Mouse (Mus musculus): ENCODE data around the gene Nphs1. TPM values are rescaled to one million over a fixed set of nuclear protein-coding genes. Genes with fewer than 3 reads are reported as not detected.

Nphs1 gene
- total and polyA plus RNA-seq, 3 experiments: 1.0 to 2.4 TPM; not detected in 1

DNA sequence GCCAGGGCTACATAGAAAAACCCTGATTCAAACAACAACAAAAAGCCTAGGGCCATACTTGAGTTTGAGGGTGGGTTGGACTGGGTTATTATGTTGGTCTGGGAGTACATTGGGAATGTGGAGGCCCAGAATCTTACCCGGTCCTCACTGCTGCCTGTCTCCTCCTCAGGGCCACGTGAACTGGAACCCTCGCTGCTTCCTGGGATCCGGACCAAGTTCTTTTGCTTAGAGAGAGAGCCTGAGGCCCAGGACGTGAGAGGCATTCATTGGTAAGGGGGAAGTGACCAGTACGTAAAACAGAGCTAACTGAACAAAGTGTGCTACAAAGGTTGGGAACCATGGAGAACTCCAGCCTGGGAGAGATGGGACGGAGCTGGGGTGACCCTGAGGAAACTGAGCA is 7.9 kb upstream of the Nphs1 start:
- Histone ChIP-seq H3K27ac (ENCODE audit: insufficient read depth, low read depth) (no peak overlapping the region), H3K4me1 (ENCODE audit: control insufficient read depth in 1 of 2, insufficient read depth in 2 of 2) (peaks cover 13 to 14% of the 10 kb centered on the region in 2 experiments), H3K9me3 (replicated peaks; ENCODE audit: low read length) (peaks cover 28% of the 10 kb centered on the region), H3K4me2 (ENCODE audit: insufficient read depth, low read depth, poor library complexity, severe bottlenecking) (no peak overlapping the region), H3K36me3 (replicated peaks in 1 of 2; ENCODE audit: control insufficient read depth in 1 of 2, insufficient read depth in 1 of 2, low read length in 1 of 2) (no peaks in the 10 kb centered on the region), H3K4me3 (replicated peaks in 1 of 3; ENCODE audit: low read depth in 2 of 3, low read length in 2 of 3, poor library complexity in 1 of 3) (no peak overlapping the region), H3K79me2 (replicated peaks; ENCODE audit: control insufficient read depth, extremely low read depth, insufficient read depth, poor library complexity, severe bottlenecking) (no peaks in the 10 kb centered on the region), H3K27me3 (replicated peaks) (peaks cover 69% of the 10 kb centered on the region), H3K9ac (ENCODE audit: insufficient read depth, low read depth) (no peak overlapping the region)
- TF ChIP-seq MEF2A (IDR thresholded peaks at IDR 0.05; ENCODE audit: borderline replicate concordance, low read depth, low read length) (no peak), ELF1 (IDR thresholded peaks at IDR 0.05; ENCODE audit: low read depth, low read length) (no peak), IRF4 (IDR thresholded peaks at IDR 0.05; ENCODE audit: low read depth, low read length) (no peak), JUND (conservative IDR thresholded peaks at IDR 0.05; ENCODE audit: low read depth, low read length) (no peak), SIN3A (IDR thresholded peaks at IDR 0.05; ENCODE audit: low read length) (no peak), ZC3H11A (IDR thresholded peaks at IDR 0.05; ENCODE audit: low read depth, low read length) (no peak), USF1 (IDR thresholded peaks at IDR 0.05; ENCODE audit: low read depth, low read length) (no peak), RAD21 (IDR thresholded peaks at IDR 0.05; ENCODE audit: low read depth, low read length) (no peak), NRF1 (IDR thresholded peaks at IDR 0.05; ENCODE audit: low read depth, low read length) (no peak), MXI1 (IDR thresholded peaks at IDR 0.05; ENCODE audit: low read depth, low read length) (no peak), POLR2AphosphoS2 (IDR thresholded peaks at IDR 0.05; ENCODE audit: low read depth, low read length) (no peak), ZKSCAN1 (IDR thresholded peaks at IDR 0.05; ENCODE audit: borderline replicate concordance, low read depth, low read length) (no peak), POLR2A (IDR thresholded peaks at IDR 0.05; ENCODE audit: low read depth, low read length) (no peak), MAZ (IDR thresholded peaks at IDR 0.05; ENCODE audit: low read depth, low read length) (no peak), E2F4 (IDR thresholded peaks at IDR 0.05; ENCODE audit: insufficient replicate concordance, low read depth, low read length) (no peak), UBTF (IDR thresholded peaks at IDR 0.05; ENCODE audit: low read depth, low read length) (no peak), SMC3 (IDR thresholded peaks at IDR 0.05; ENCODE audit: low read depth, low read length) (no peak), MYC (IDR thresholded peaks at IDR 0.05; ENCODE audit: low read depth, low read length) (no peak)
- in situ Hi-C loops (cut with MboI; ENCODE audit: low pct_ligation_motif_present, low pct_unique_long_range_greater_than_20kb, low sequenced_read_pairs): no loop called here
- dilution Hi-C loops (cut with MboI; ENCODE audit: extremely low pct_ligation_motif_present, extremely low pct_unique_long_range_greater_than_20kb, low sequenced_read_pairs): no loop called here
- DNase-seq (ENCODE audit: extremely low read depth): no peak

DNA sequence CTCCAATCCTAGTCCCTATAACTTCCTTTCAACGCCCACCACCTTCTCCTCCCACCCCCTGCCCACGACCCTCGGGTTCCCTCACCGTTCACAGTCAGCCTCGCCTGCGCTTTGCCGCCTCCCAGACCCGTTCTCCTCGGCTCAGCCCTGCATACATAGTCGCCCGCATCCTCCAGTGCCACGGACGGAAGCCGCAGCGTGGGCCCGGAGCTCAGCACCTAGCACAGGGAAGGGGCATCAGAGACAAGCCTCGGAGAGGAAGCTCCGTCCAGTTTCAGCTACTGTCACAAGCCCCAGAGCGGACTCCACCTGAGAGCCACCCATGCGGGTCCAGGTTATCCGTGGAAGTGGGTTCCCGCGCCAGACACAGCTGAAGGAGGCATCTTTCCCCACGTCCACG is 4.8 kb upstream of the Nphs1 start:
- in situ Hi-C loops (cut with MboI; ENCODE audit: low pct_ligation_motif_present, low pct_unique_long_range_greater_than_20kb, low sequenced_read_pairs) (no loop called here), dilution Hi-C loops (cut with MboI; ENCODE audit: extremely low pct_ligation_motif_present, extremely low pct_unique_long_range_greater_than_20kb, low sequenced_read_pairs) (no loop called here)
- no peak for DNase-seq (ENCODE audit: extremely low read depth)
- H3K79me2 ChIP-seq (replicated peaks; ENCODE audit: control insufficient read depth, extremely low read depth, insufficient read depth, poor library complexity, severe bottlenecking): no peaks in the 10 kb centered on the region
- peaks cover 16 to 31% of the 10 kb centered on the region in 2 experiments for H3K4me1 ChIP-seq (ENCODE audit: control insufficient read depth in 1 of 2, insufficient read depth in 2 of 2)
- TF ChIP-seq RCOR1 (conservative IDR thresholded peaks at IDR 0.05; ENCODE audit: low read depth, low read length) (no peak), RAD21 (IDR thresholded peaks at IDR 0.05; ENCODE audit: low read depth, low read length) (no peak), MAX (IDR thresholded peaks at IDR 0.05; ENCODE audit: low read length) (no peak), ELF1 (IDR thresholded peaks at IDR 0.05; ENCODE audit: low read depth, low read length) (no peak), ETS1 (conservative IDR thresholded peaks at IDR 0.05; ENCODE audit: low read depth, low read length) (no peak), KAT2A (IDR thresholded peaks at IDR 0.05; ENCODE audit: insufficient replicate concordance, low read length) (no peak), HCFC1 (IDR thresholded peaks at IDR 0.05; ENCODE audit: low read depth, low read length) (no peak), SMC3 (IDR thresholded peaks at IDR 0.05; ENCODE audit: low read depth, low read length) (no peak), CTCF (conservative IDR thresholded peaks at IDR 0.05 in 1 of 2, IDR thresholded peaks at IDR 0.05 in 1 of 2; ENCODE audit: low read depth in 2 of 2, low read length in 2 of 2) (no peak), MAFK (IDR thresholded peaks at IDR 0.05; ENCODE audit: insufficient replicate concordance, low read length) (no peak), MYC (IDR thresholded peaks at IDR 0.05; ENCODE audit: low read depth, low read length) (no peak), NRF1 (IDR thresholded peaks at IDR 0.05; ENCODE audit: low read depth, low read length) (no peak), SIN3A (IDR thresholded peaks at IDR 0.05; ENCODE audit: low read length) (no peak), E2F4 (IDR thresholded peaks at IDR 0.05; ENCODE audit: insufficient replicate concordance, low read depth, low read length) (no peak), IRF4 (IDR thresholded peaks at IDR 0.05; ENCODE audit: low read depth, low read length) (no peak), PAX5 (IDR thresholded peaks at IDR 0.05; ENCODE audit: low read length) (no peak), MEF2A (IDR thresholded peaks at IDR 0.05; ENCODE audit: borderline replicate concordance, low read depth, low read length) (no peak)
- H3K4me3 ChIP-seq (replicated peaks in 1 of 3; ENCODE audit: low read depth in 2 of 3, low read length in 2 of 3, poor library complexity in 1 of 3): peak overlapping the region in 1 of 3 experiments; percentile 11
- H3K9ac ChIP-seq (ENCODE audit: insufficient read depth, low read depth): no peak overlapping the region
- peak overlapping the region; percentile 70 for H3K4me2 ChIP-seq (ENCODE audit: insufficient read depth, low read depth, poor library complexity, severe bottlenecking)
- H3K36me3 ChIP-seq (replicated peaks in 1 of 2; ENCODE audit: control insufficient read depth in 1 of 2, insufficient read depth in 1 of 2, low read length in 1 of 2): no peaks in the 10 kb centered on the region
- H3K27ac ChIP-seq (ENCODE audit: insufficient read depth, low read depth): no peak overlapping the region
- peaks cover 84% of the 10 kb centered on the region for H3K27me3 ChIP-seq (replicated peaks)
- H3K9me3 ChIP-seq (replicated peaks; ENCODE audit: low read length): peaks cover under 1% of the 10 kb centered on the region

Data from CH12.LX (cell line).